Mouse (Mus musculus) small intestine, adult 2 months (tissue): ENCODE results near the gene Cacfd1. TPM values are rescaled to one million over a fixed set of nuclear protein-coding genes. Genes with fewer than 3 reads are reported as not detected.

ENCODE experiments used
- H3K27ac ChIP-seq: fragments of 200-500 bp; 2 replicates; pipeline ENCODE4 v1.5.1; 2012; ENCODE audit warnings: low read depth, low read length, control low read depth, inconsistent platforms; ENCODE audit not compliant: insufficient read depth
- H3K27me3 ChIP-seq: fragments of 200-500 bp; 2 replicates; pipeline ENCODE4 v1.6.1; 2012; ENCODE audit warnings: mild to moderate bottlenecking, moderate library complexity, low read length, inconsistent platforms; ENCODE audit not compliant: control insufficient read depth, insufficient read depth
- H3K36me3 ChIP-seq: fragments of 200-500 bp; 2 replicates; pipeline ENCODE4 v1.6.1; 2012; ENCODE audit warnings: mild to moderate bottlenecking, low read length, control low read depth, inconsistent platforms; ENCODE audit not compliant: control insufficient read depth, insufficient read depth
- H3K4me1 ChIP-seq: fragments of 200-500 bp; 2 replicates; pipeline ENCODE4 v1.6.1; 2012; ENCODE audit warnings: low read length, inconsistent platforms, mixed read lengths; ENCODE audit not compliant: control insufficient read depth, insufficient read depth, insufficient read length
- H3K4me3 ChIP-seq: fragments of 200-500 bp; 2 replicates; pipeline ENCODE4 v1.5.1; 2012; ENCODE audit warnings: low read depth, mild to moderate bottlenecking, control low read depth, inconsistent platforms, low read length, moderate library complexity
- CTCF ChIP-seq: fragments of 200-500 bp; IDR thresholded peaks from 2 replicates; pipeline ENCODE4 v1.5.1; 2012; ENCODE audit warnings: low read depth, mild to moderate bottlenecking, control low read depth, inconsistent platforms, low read length, moderate library complexity, mixed read lengths; ENCODE audit not compliant: insufficient replicate concordance, insufficient read length; ENCODE audit errors: extremely low read depth
- POLR2A ChIP-seq: fragments of 200-500 bp; IDR thresholded peaks from 2 replicates; pipeline ENCODE4 v1.6.1; 2012; ENCODE audit warnings: low read depth, mild to moderate bottlenecking, control low read depth, inconsistent platforms, low read length, moderate library complexity
- WGBS: fragments of 180-500 bp; shearing (Covaris S2); methylation state at CpG from one replicate; pipeline ENCODE4 v1.1.7; 2018; 5-methylcytosine and 5-hydroxymethylcytosine counted together
- polyA plus RNA-seq: library from polyadenylated mRNA; depleted of rRNA; stranded (reverse); fragments of >200 nt; gene quantifications from 2 replicates; pipeline ENCODE4 v1.2.3, GENCODE M21; 2012; rRNA removed

Cacfd1 gene
- polyA plus RNA-seq, 1 experiment = 49.1 TPM

DNA sequence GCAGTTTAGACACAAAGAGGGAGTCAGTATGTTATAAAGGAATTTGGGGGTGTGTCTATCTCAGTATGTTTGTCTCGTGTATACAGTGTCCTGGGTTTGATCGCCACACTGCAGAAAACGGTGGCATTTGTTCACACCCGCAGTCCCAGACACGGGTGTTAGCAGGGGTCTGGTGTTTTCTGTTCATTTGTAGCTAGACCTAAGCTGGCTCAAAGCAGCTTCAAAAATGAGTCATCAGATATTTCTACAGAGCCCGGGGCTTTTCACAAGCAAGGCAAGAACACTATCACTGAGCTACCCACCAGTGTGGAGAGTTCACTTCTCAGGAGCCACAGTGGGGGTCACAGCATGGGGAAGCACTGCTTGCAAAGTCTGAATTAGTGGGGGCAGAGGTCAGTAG lies 39.7 kb downstream of the Cacfd1 start:
- H3K4me1 ChIP-seq = peaks cover 2% of the 10 kb centered on the region; the same call in 1 of the 2 replicates
- TF ChIP-seq POLR2A = no peak
- TF ChIP-seq CTCF = no peak
- no peaks in the 10 kb centered on the region for H3K36me3 ChIP-seq
- H3K27me3 ChIP-seq = no peaks in the 10 kb centered on the region
- H3K27ac ChIP-seq = no peak overlapping the region
- H3K4me3 ChIP-seq = no peak overlapping the region
- 25% methylated on average over 6 of the region's 6 CpGs for WGBS

DNA sequence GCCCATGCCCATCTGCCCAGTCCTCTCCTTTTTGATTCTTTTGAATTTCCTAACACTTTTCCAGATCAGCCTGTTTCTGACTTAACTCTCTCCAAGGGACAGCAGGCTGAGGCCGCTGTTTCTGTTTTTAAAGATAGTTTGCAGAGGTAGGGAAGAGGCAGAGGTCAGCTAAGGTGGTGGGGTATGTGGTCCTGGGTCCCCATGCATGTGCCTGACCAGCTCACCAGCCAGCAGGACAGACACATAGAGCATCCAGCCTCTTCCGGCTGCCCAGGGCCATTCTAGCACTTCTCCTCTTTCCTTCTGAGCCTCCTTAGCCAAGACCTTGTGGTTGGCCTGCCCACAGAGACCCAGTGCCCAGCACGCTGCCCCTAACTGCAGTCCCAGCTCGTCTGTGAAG lies 48.5 kb downstream of the Cacfd1 start:
- WGBS = 40% methylated on average over 4 of the region's 4 CpGs
- Histone ChIP-seq H3K36me3 (no peaks in the 10 kb centered on the region), H3K4me1 (no peaks in the 10 kb centered on the region), H3K4me3 (no peak overlapping the region), H3K27ac (no peak overlapping the region), H3K27me3 (no peaks in the 10 kb centered on the region; the same call in 1 of the 2 replicates)
- TF ChIP-seq POLR2A (no peak), CTCF (no peak)

DNA sequence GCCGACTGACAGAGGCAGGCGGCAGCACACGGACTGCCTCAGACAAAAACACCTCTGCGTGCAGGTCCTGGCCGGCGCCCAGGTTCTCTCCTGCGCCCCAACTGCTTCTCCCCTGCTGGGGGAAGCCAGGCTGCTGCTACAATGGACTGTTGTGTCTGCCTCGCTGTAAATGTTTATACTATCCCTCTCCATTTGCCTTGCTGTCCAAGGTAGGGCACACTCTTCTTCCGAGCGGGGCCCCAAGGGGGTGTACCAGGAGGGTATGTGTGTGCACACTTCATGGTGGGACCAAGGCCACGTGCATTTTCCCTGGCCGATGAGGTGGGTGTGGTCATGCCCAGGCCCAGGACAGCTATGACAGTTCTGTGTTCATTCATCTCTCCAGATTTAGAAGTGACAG lies 49.0 kb downstream of the Cacfd1 start:
- no peaks in the 10 kb centered on the region for H3K36me3 ChIP-seq
- WGBS = 20% methylated on average over 12 of the region's 12 CpGs
- no peak overlapping the region for H3K4me3 ChIP-seq
- H3K27me3 ChIP-seq = no peaks in the 10 kb centered on the region; the same call in 1 of the 2 replicates
- H3K4me1 ChIP-seq = no peaks in the 10 kb centered on the region
- no peak for TF ChIP-seq POLR2A
- H3K27ac ChIP-seq = no peak overlapping the region

DNA sequence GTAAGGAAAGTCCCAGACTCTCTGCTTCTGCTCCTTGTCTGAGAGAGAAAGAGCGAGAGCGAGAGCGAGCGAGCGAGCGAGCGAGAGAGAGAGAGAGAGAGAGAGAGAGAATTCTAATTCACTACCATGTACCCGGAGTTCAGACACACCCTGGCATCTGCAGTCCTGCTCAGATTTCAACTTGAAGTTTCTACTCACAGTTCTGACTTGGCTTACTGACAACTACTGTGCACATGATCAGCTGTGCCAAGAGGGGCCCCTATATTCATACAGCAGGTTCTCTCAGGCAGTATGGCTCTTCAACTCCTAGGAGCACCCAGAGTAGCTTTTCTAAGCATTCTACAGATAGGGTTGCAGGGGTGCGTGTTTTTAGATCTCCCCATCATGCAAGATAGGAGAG lies 49.5 kb downstream of the Cacfd1 start:
- no peaks in the 10 kb centered on the region; the same call in 1 of the 2 replicates for H3K27me3 ChIP-seq
- H3K4me3 ChIP-seq = no peak overlapping the region
- TF ChIP-seq CTCF (no peak), POLR2A (no peak)
- WGBS = 73% methylated on average over 9 of the region's 9 CpGs
- H3K4me1 ChIP-seq = no peaks in the 10 kb centered on the region
- no peak overlapping the region for H3K27ac ChIP-seq
- H3K36me3 ChIP-seq = no peaks in the 10 kb centered on the region

DNA sequence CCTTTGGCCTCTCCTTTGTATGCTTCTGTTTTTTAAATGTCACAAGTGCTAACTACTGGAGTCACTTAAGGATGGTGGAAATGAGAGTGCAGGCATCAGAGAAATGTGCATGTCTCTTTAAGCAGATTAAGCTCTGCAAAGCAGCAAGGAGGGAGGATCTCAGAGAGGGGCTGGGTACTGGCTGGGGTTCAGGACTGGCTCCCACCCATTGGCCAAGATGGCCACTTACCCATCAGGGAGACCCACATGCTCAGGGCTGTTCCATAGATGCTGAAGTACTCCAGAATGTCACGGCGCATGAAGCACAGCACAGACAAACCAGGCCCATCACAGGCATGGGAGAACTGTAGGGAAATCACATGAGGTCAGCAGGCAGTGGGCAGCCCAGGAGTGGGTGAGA lies 57.4 kb downstream of the Cacfd1 start:
- TF ChIP-seq POLR2A (no peak), CTCF (no peak)
- Histone ChIP-seq H3K27ac (no peak overlapping the region), H3K4me1 (no peaks in the 10 kb centered on the region), H3K4me3 (no peak overlapping the region), H3K27me3 (no peaks in the 10 kb centered on the region), H3K36me3 (no peaks in the 10 kb centered on the region)
- 87% methylated on average over 2 of the region's 2 CpGs for WGBS

- Histone ChIP-seq H3K4me3 (no peak overlapping the region), H3K36me3 (no peaks in the 10 kb centered on the region), H3K27me3 (no peaks in the 10 kb centered on the region), H3K4me1 (no peaks in the 10 kb centered on the region), H3K27ac (no peak overlapping the region)
- 63% methylated on average over 2 of the region's 2 CpGs for WGBS
- no peak for TF ChIP-seq POLR2A
Observed at GRCm38 (mm10) chr2:27067996-27068395, 58.3 kb downstream of the Cacfd1 start.

DNA sequence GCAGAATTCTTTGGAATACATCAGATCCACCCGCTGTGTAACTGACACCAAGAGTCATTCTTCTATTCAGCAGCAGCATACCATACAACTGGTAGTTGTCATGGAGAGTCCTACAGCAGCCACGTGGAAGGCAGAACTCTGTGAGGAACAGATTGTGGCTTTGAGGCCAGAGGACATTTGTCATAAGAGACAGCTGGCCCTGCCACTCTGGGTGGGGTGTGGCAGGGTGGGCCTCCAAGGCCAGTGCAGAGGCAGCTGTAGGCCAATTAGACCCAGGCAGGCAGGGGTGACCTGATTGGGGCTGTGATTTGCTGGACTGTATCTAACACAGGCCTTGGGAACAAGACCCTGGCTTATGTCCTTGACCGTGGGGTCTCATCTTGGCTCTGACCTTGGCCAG lies 59.9 kb downstream of the Cacfd1 start:
- H3K36me3 ChIP-seq = no peaks in the 10 kb centered on the region
- 50% methylated on average over 3 of the region's 3 CpGs for WGBS

DNA sequence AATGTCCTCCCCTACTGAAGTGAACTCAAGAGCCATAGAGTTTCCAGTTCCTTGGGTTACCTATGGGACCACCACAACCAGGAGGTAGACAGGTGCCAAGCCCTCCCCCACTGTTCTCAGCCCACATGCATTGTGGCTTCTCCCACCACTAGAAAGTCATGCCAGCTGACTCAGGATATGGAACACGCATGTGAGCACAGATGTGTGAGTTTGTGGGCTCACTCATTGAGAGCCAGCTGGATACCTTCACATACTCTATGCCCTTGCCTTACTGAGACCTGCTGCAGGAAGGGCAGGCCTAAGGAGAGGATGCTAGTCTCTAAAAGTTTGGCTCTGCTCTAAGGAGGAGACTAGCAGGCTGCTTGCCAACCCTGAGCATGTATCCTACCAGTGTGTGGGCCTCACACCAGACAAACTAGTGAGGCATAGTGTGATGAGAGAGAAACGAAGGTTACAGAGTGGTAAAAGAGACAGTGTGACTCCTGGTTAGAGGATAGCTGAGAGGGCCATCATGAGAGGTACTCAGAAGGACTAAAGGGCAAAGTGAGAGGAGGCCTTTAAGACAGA lies 60.6 kb downstream of the Cacfd1 start:
- TF ChIP-seq POLR2A (no peak), CTCF (no peak)
- no peaks in the 10 kb centered on the region for H3K27me3 ChIP-seq
- H3K27ac ChIP-seq = no peak overlapping the region
- no peak overlapping the region for H3K4me3 ChIP-seq
- H3K4me1 ChIP-seq = no peaks in the 10 kb centered on the region
- no peaks in the 10 kb centered on the region for H3K36me3 ChIP-seq
- WGBS = 68% methylated on average over 2 of the region's 2 CpGs

More for the DNA sequence above, 59.9 kb downstream of the Cacfd1 start:
- H3K27ac ChIP-seq = no peak overlapping the region
- H3K27me3 ChIP-seq = no peaks in the 10 kb centered on the region
- no peak overlapping the region for H3K4me3 ChIP-seq
- no peaks in the 10 kb centered on the region for H3K4me1 ChIP-seq
- TF ChIP-seq CTCF = no peak
- TF ChIP-seq POLR2A = no peak

Other genes with a start within 250 kb of the Cacfd1 start
- 0.29 TPM in 1 of 2 replicates, not detected in the other for gene Abo, start 144.9 kb upstream of the Cacfd1 start, polyA plus RNA-seq
- gene Surf6, start 107.0 kb upstream of the Cacfd1 start, polyA plus RNA-seq = 2.8 and 3.4 TPM in 2 replicates
- 9.9 and 16.6 TPM in 2 replicates for gene Med22, start 99.2 kb upstream of the Cacfd1 start, polyA plus RNA-seq
- 504 and 639 TPM in 2 replicates for gene Rpl7a, start 99.2 kb upstream of the Cacfd1 start, polyA plus RNA-seq
- 8.7 and 11.3 TPM in 2 replicates for gene Surf2, start 93.6 kb upstream of the Cacfd1 start, polyA plus RNA-seq
- 15.4 and 35.7 TPM in 2 replicates for gene Surf1, start 93.4 kb upstream of the Cacfd1 start, polyA plus RNA-seq
- 382 and 644 TPM in 2 replicates for gene Surf4, start 76.0 kb upstream of the Cacfd1 start, polyA plus RNA-seq
- 0.13 and 0.19 TPM in 2 replicates for gene Stkld1, start 75.9 kb upstream of the Cacfd1 start, polyA plus RNA-seq
- 11.3 and 14.7 TPM in 2 replicates for gene Rexo4, start 45.5 kb upstream of the Cacfd1 start, polyA plus RNA-seq
- gene Adamts13, start 36.5 kb upstream of the Cacfd1 start, polyA plus RNA-seq = 0.94 and 1.1 TPM in 2 replicates
- gene Slc2a6, start 18.1 kb downstream of the Cacfd1 start, polyA plus RNA-seq = 6.1 and 6.7 TPM in 2 replicates
- 0.18 TPM in 1 of 2 replicates, not detected in the other for gene Mymk, start 62.3 kb downstream of the Cacfd1 start, polyA plus RNA-seq
- 1.5 and 1.9 TPM in 2 replicates for gene Adamtsl2, start 69.5 kb downstream of the Cacfd1 start, polyA plus RNA-seq
- 0.08 TPM in 2 replicates for gene Fam163b, start 132.6 kb downstream of the Cacfd1 start, polyA plus RNA-seq
- gene Dbh, start 155.3 kb downstream of the Cacfd1 start, polyA plus RNA-seq = 0.04 and 4.0 TPM in 2 replicates
- gene Sardh, start 238.4 kb downstream of the Cacfd1 start, polyA plus RNA-seq = 9.3 and 13.1 TPM in 2 replicates